Mouse (Mus musculus) heart, embryonic 10.5 days (tissue): ENCODE results near the gene Rnasel. TPM values are rescaled to one million over a fixed set of nuclear protein-coding genes. Genes with fewer than 3 reads are reported as not detected.
A peak's percentile ranks its signal among the peaks of the same experiment; 100 is the strongest.

Source experiments
- DNase-seq: peaks from one replicate; pipeline ENCODE4 v3.0.0-alpha.2; 2017; ENCODE audit warnings: low spot score
- H3K27ac ChIP-seq: fragments of 300-500 bp; sonication (generic); 2 replicates; pipeline ENCODE4 v1.5.1; 2016; ENCODE audit warnings: mild to moderate bottlenecking
- H3K27me3 ChIP-seq: fragments of 300-500 bp; sonication (generic); 2 replicates; pipeline ENCODE4 v1.6.1; 2016; ENCODE audit warnings: mild to moderate bottlenecking; ENCODE audit not compliant: poor library complexity, insufficient read depth, severe bottlenecking
- H3K36me3 ChIP-seq: fragments of 300-500 bp; sonication (generic); 2 replicates; pipeline ENCODE4 v1.6.1; 2016; ENCODE audit warnings: mild to moderate bottlenecking, moderate library complexity
- H3K4me1 ChIP-seq: fragments of 300-500 bp; sonication (generic); 2 replicates; pipeline ENCODE4 v1.6.1; 2016; ENCODE audit warnings: mild to moderate bottlenecking
- H3K4me3 ChIP-seq: fragments of 300-500 bp; sonication (generic); 2 replicates; pipeline ENCODE4 v1.5.1; 2016; ENCODE audit warnings: mild to moderate bottlenecking, moderate library complexity
- H3K9me3 ChIP-seq: fragments of 300-500 bp; sonication (generic); 2 replicates; pipeline ENCODE4 v1.6.1; 2016; ENCODE audit warnings: mild to moderate bottlenecking, moderate library complexity
- WGBS: fragments of 180-500 bp; shearing (Covaris S2); methylation state at CpG from one replicate; pipeline ENCODE4 v1.1.7; 2016; 5-methylcytosine and 5-hydroxymethylcytosine counted together
- polyA plus RNA-seq: library from polyadenylated mRNA; unstranded; fragments of >200 nt; fragmentation: Nextera tagmentation; extraction: Ambion mirVana; gene quantifications from 2 replicates; pipeline ENCODE4 v1.2.1, GENCODE M21; 2016

The Rnasel gene
- polyA plus RNA-seq, 1 experiment from 2014 or later = 4.4 TPM

DNA sequence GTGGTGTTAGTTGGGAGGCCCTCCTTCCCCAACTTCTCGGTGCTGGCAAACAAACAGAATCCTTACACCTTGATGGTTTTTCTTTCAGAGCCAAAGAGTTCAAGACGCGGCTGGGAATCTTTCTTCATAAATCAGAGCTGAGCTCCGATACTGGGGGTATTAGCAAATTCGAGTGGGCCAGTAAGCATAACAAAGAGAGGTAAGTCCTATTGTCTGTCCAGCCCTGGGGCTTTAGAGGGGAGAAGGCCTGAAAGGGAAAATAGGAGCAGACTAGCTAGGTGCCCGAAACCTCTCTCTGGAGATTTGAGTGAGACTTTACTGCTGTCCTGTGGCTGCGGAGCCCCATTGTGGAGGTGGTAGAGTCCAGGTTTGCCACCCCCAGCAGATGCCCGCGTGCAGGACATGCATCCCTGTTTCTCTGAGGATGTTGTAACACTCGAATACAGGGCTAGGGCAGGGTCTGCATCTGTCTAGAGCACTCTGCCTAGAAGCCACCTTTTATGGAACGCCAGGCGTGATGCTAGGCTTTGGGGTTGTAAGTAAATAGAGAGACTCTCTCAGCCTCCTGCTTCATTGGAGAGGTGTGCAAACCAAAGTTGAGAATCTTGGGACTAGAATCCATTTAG lies 8.3 kb upstream of the Rnasel start:
- Histone ChIP-seq H3K9me3 (no peaks in the 10 kb centered on the region), H3K36me3 (peaks cover 4% of the 10 kb centered on the region; the same call in 1 of the 2 replicates), H3K27me3 (peaks cover 75% of the 10 kb centered on the region), H3K27ac (no peak overlapping the region), H3K4me3 (peak overlapping the region; percentile 61), H3K4me1 (peaks cover 24% of the 10 kb centered on the region)
- 37% methylated on average over 12 of the region's 12 CpGs for WGBS
- no peak for DNase-seq

DNA sequence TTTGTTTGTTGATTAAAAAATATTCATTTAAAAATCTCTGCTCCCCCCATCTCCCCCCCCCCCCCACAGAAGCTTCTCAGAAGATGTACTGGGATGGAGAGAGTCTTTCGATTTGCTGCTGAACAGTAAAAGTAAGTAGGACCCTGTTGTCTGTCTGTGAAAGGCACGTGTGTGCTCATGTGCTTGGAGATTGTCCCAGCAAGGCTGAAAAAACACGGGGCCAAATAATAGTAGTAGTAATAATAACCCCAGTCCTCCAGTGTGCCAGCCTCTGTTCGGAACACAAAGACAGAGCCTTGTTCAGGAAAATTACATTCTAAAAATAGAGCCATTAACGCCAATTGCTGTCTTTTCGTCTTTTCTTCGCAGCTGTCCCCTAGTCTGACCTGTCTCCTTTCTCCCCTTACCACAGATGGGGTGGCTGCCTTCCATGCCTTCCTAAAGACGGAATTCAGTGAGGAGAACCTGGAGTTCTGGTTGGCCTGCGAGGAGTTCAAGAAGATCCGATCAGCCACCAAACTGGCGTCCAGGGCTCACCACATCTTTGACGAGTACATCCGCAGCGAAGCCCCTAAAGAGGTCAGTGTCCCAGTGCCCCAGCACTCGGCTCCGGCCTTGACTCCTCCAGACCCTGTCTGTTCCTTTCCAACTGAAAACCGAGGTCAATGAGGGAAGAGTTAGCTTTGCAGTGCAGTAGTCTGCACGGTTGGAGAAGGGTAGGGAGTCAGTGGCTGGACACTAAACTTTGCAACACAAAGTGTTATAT lies 7.5 kb upstream of the Rnasel start:
- WGBS = 67% methylated on average over 18 of the region's 18 CpGs
- Histone ChIP-seq H3K27me3 (peaks cover 75% of the 10 kb centered on the region), H3K36me3 (peaks cover 4% of the 10 kb centered on the region; the same call in 1 of the 2 replicates), H3K4me3 (no peak overlapping the region), H3K9me3 (no peaks in the 10 kb centered on the region), H3K4me1 (peaks cover 24% of the 10 kb centered on the region), H3K27ac (no peak overlapping the region)
- DNase-seq = no peak

DNA sequence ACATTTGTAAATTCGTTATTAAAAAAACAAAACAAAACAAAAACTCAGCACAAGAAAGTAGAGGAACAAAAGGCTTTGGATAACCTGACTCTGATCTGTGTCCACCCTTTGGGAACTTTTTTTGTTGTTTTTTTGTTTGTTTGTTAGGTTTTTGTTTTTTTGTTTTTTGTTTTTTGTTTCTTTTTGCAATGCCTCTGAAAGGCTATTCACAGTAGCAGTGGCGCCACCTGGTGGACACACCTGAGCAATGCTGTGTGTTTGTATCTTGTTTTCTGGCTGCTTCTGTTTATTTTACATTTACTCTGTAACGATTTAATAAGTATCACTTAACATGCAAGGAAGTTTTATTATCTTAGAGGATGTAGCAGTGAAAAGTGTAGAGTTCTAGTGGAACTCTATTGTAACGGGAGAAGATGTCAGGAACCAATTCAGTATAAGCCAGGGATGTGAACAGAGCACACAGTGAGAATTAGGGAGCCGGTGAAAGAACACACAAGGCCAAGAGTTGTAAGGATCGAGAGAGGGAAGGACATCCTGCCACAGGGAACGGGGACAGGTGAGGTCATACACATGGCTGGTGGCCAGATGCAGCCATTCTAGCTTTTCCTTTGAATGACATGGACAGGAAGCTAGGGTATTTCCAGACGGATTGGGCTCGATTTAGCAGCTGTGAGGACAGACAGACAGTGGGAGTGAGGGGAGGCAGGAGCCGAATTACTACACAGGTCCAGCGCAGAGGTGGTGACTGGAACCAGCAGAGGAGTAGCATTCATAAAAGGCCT lies 6.7 kb upstream of the Rnasel start:
- Histone ChIP-seq H3K4me3 (no peak overlapping the region), H3K27me3 (peaks cover 67% of the 10 kb centered on the region), H3K36me3 (peaks cover 4% of the 10 kb centered on the region; the same call in 1 of the 2 replicates), H3K4me1 (peaks cover 24% of the 10 kb centered on the region), H3K27ac (no peak overlapping the region), H3K9me3 (no peaks in the 10 kb centered on the region)
- no peak for DNase-seq
- whole genome bisulfite sequencing = 49% methylated on average over 11 of the region's 11 CpGs

DNA sequence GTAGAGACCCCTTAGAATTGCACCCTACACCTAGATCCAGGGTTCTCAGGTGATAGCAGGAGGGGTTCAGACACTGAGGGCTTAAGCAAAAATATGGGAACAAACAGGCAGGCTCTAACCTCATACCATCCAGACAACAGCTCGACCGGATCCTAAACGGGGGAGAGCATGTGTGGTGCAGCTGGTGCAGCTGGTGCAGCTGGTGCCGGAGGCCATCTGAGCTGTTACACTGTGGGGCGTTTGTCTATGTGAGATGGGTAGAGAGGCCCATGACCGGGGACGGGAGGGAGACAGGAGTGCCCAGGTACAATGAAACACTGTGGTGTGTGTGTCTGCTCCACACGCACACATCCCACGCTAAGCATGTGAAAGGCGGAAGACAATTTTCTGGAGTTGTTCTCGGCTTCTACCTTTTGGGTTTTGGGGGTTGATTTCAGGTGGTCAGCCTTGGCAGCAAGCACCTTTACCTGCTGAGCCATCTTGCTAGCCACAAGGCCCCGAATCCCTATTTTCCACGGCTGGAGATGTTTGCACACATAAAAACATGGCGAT lies 3.0 kb upstream of the Rnasel start:
- peaks cover 31% of the 10 kb centered on the region for H3K27me3 ChIP-seq
- H3K27ac ChIP-seq = no peak overlapping the region
- H3K4me1 ChIP-seq = peaks cover 26% of the 10 kb centered on the region
- H3K9me3 ChIP-seq = no peaks in the 10 kb centered on the region
- WGBS = 83% methylated on average over 14 of the region's 14 CpGs
- H3K4me3 ChIP-seq = no peak overlapping the region
- DNase-seq = no peak
- peaks cover 4% of the 10 kb centered on the region; the same call in 1 of the 2 replicates for H3K36me3 ChIP-seq

DNA sequence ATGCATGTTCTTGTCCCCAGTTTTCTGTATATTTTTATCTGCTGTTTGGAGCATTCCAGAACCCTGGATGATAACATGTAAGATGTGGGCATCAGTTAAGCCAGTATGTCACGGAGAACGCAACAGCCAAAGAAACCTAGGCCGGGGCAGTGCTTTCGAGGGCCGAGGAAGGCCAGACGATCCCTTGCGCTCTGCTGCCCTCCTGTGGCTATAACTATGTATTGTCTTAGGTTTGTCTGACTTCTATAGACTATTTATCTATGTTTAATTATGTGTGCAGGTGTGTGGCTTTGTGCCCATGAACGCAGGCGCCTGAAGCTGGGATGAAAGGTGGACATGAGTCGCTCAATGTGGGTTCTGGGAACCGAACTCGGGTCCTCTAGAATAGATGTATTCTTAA lies 2.5 kb upstream of the Rnasel start:
- H3K4me1 ChIP-seq = peaks cover 29% of the 10 kb centered on the region
- DNase-seq = no peak
- no peak overlapping the region for H3K27ac ChIP-seq
- H3K4me3 ChIP-seq = no peak overlapping the region
- peaks cover 25% of the 10 kb centered on the region for H3K27me3 ChIP-seq
- 4% methylated on average over 12 of the region's 12 CpGs for WGBS
- no peaks in the 10 kb centered on the region for H3K9me3 ChIP-seq
- H3K36me3 ChIP-seq = peaks cover 4% of the 10 kb centered on the region; the same call in 1 of the 2 replicates

DNA sequence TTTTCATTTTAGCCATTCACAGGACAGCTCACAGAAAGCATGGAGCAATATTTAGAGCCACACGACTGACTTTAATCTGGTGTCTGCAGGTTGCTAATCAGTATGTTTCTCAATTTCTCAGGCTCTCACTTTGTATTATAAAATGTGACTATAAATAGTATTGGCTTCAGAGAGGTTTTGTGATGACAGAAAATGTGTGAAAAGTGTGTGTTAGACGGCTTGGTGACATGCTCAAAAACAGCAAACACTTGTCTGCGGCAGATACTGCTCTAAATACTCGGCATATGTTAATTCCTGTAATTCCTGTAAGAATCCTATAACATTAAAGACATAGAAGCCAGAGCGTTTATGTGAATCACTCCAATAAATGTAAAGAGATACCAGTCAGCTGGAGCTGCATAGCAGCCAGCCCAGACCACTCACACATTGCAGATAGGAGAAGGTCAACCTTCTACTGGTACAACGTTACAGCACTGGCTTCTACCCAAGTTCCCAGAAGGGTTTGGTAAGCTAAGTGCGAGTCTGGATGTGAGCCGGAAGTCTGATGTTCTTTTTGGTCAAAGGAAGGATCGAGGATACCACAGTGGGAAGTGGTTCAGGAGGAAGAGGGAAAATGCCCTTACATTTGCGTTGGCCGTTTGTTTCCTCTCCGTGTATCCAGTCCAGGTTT lies 1.2 kb upstream of the Rnasel start:
- no peaks in the 10 kb centered on the region for H3K9me3 ChIP-seq
- peaks cover 4% of the 10 kb centered on the region; the same call in 1 of the 2 replicates for H3K36me3 ChIP-seq
- WGBS = 66% methylated on average over 12 of the region's 12 CpGs
- peaks cover 29% of the 10 kb centered on the region for H3K4me1 ChIP-seq
- H3K27me3 ChIP-seq = peaks cover 22% of the 10 kb centered on the region
- no peak overlapping the region for H3K4me3 ChIP-seq
- no peak for DNase-seq
- H3K27ac ChIP-seq = peak overlapping the region; percentile 89; the same call in 1 of the 2 replicates

DNA sequence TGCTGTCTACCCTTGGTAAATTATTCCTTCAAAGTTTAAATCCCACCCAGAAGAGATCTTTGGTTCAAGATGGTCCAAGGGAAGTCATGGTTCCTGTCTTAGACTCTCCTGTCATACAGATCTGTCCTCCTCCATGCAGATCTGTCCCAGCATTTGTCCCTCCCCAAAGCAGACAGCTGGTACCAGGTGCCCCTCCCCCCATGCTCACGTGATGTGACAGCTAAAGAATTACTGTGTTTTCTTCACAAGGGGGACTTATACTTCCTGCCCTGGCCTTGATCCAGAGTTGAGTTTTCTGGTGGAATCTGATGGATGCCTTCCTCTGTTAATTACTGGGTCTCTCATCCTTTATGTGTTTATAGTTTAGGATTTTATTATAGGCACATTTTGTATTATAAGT lies 677 bp upstream of the Rnasel start:
- H3K27ac ChIP-seq = peak overlapping the region; percentile 89
- WGBS = 19% methylated on average over 1 of the region's 1 CpGs
- H3K4me3 ChIP-seq = no peak overlapping the region; the same call in 1 of the 2 replicates
- H3K4me1 ChIP-seq = peaks cover 29% of the 10 kb centered on the region
- H3K36me3 ChIP-seq = peaks cover 4% of the 10 kb centered on the region; the same call in 1 of the 2 replicates
- H3K27me3 ChIP-seq = peaks cover 19% of the 10 kb centered on the region
- H3K9me3 ChIP-seq = no peaks in the 10 kb centered on the region
- no peak for DNase-seq

DNA sequence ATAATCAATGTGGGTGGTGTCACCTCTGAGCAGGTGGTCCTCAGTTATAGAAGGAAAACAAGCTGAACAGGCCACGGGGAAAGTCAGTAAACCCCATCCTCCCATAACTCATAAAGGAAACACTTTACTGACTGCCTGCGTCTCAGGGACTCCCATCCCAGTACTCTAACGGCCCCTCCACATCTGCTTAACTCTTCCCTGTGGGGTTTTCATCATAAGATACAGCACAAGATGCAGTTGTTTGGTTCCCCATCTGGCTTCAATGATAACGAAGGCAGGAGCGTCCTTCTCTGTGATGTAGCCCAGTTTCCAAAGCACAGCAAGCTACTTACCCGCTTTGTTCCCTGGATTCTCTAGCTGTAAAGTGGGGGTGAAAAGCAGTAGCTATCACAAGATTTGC lies 828 bp downstream of the Rnasel start:
- Histone ChIP-seq H3K27me3 (peaks cover 11% of the 10 kb centered on the region), H3K27ac (peak overlapping the region; percentile 89), H3K4me1 (peaks cover 32% of the 10 kb centered on the region), H3K36me3 (no peaks in the 10 kb centered on the region), H3K9me3 (no peaks in the 10 kb centered on the region), H3K4me3 (peak overlapping the region; percentile 54; the same call in 1 of the 2 replicates)
- DNase-seq = no peak
- 59% methylated on average over 6 of the region's 6 CpGs for WGBS

DNA sequence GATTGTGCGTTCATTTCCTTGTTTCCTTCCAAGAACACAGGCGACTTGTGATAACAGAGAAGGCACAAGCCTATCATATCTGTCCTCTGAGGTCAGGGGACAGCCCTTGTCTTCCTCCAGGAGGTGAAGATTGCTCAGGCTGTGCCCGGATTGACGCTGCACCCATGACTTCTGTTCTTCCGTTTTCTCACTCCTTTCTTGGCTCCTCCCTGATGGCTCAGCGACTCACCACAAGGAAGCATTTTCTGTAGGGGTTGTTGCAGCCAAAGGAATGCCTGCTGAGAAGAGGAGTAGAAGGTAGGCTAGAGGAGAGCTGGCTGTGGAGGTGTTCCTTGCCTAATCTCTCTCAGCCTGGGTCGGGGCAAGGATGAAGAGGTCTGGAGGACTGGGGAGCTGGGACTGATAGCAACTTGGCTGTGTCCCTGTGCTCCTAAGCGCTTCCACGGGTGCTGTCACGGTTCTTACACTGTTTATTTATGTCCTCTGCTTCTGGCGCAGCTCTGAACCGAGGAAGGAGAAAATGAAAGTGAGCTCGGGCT lies 2.6 kb downstream of the Rnasel start:
- WGBS = 23% methylated on average over 13 of the region's 13 CpGs
- Histone ChIP-seq H3K4me1 (peaks cover 32% of the 10 kb centered on the region), H3K36me3 (no peaks in the 10 kb centered on the region), H3K4me3 (peak overlapping the region; percentile 51), H3K9me3 (no peaks in the 10 kb centered on the region), H3K27ac (peak overlapping the region; percentile 76; the same call in 1 of the 2 replicates), H3K27me3 (peaks cover 4% of the 10 kb centered on the region; the same call in 1 of the 2 replicates)
- DNase-seq = no peak

DNA sequence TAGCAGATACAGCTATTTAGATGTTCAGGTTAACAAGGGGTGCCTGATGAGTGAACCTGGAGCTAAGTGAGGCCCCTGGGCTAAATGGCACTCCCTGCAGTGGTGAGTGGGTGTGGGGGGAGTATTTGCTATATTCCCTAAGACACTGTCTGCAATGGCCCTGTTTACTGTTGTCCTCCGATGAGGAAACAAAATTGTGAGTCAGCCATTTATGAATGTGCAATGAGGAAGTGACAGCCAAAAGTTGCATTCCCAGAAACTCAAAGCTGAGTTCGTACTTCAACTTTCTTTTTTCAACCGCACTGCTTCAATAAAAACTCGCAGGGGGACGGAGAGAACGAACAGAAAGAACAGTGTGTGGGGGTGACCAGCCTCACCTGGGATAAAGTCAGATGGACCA lies 3.3 kb downstream of the Rnasel start:
- H3K4me3 ChIP-seq = peak overlapping the region; percentile 51

DNA sequence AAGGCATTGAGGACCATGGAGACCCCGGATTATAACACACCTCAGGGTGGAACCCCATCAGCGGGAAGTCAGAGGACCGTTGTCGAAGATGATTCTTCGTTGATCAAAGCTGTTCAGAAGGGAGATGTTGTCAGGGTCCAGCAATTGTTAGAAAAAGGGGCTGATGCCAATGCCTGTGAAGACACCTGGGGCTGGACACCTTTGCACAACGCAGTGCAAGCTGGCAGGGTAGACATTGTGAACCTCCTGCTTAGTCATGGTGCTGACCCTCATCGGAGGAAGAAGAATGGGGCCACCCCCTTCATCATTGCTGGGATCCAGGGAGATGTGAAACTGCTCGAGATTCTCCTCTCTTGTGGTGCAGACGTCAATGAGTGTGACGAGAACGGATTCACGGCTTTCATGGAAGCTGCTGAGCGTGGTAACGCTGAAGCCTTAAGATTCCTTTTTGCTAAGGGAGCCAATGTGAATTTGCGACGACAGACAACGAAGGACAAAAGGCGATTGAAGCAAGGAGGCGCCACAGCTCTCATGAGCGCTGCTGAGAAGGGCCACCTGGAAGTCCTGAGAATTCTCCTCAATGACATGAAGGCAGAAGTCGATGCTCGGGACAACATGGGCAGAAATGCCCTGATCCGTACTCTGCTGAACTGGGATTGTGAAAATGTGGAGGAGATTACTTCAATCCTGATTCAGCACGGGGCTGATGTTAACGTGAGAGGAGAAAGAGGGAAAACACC lies 4.7 kb downstream of the Rnasel start:
- WGBS = 59% methylated on average over 25 of the region's 25 CpGs

More for the DNA sequence above, 3.3 kb downstream of the Rnasel start:
- H3K9me3 ChIP-seq = no peaks in the 10 kb centered on the region
- no peaks in the 10 kb centered on the region for H3K36me3 ChIP-seq
- peaks cover 4% of the 10 kb centered on the region; the same call in 1 of the 2 replicates for H3K27me3 ChIP-seq
- peaks cover 32% of the 10 kb centered on the region for H3K4me1 ChIP-seq
- DNase-seq = no peak
- H3K27ac ChIP-seq = no peak overlapping the region
- 93% methylated on average over 6 of the region's 6 CpGs for WGBS

More for the DNA sequence above, 4.7 kb downstream of the Rnasel start:
- Histone ChIP-seq H3K4me3 (no peak overlapping the region), H3K27ac (no peak overlapping the region), H3K9me3 (no peaks in the 10 kb centered on the region), H3K4me1 (peaks cover 22% of the 10 kb centered on the region), H3K27me3 (peaks cover 4% of the 10 kb centered on the region; the same call in 1 of the 2 replicates), H3K36me3 (no peaks in the 10 kb centered on the region)
- no peak for DNase-seq
